Mouse (Mus musculus): ENCODE results near the gene Nat10.

DNA sequence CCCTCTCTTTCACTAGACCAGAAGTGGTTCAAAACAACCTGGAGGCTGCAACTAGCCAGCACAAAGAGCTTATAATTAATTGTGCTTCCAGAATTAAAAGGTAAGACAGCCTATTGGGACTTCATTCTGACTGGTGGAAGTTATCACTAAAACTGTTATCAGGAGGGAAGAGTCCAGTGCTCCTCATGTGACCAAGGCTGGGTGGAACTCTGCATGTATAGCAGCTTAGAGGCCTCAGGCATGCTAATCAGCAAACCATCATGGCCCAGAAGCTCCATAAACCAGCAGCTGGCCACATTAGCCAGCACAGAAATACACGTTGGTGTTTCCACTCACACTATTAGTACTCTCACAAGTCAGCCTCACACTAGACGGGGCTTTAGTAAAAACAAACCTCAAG lies 14.3 kb downstream of the Nat10 start:
- no peak for TF ChIP-seq CTCF (IDR thresholded peaks at IDR 0.05; ENCODE audit: low read depth)
- TF ChIP-seq EP300 (IDR thresholded peaks at IDR 0.05; ENCODE audit: low read depth): no peak
